Mouse (Mus musculus) right cerebral cortex, adult 18-20 months (tissue): ENCODE data around the gene Trim12c.
"Not testable (repeated sequence)": the region's sequence is repeated elsewhere in the genome, so short reads cannot be mapped to it uniquely, and the experiment has no call there.

Experiments
- DNase-seq: peaks from one replicate; pipeline ENCODE4 v3.0.0; 2022; ENCODE audit warnings: mixed read lengths

Gene Trim12c

DNA sequence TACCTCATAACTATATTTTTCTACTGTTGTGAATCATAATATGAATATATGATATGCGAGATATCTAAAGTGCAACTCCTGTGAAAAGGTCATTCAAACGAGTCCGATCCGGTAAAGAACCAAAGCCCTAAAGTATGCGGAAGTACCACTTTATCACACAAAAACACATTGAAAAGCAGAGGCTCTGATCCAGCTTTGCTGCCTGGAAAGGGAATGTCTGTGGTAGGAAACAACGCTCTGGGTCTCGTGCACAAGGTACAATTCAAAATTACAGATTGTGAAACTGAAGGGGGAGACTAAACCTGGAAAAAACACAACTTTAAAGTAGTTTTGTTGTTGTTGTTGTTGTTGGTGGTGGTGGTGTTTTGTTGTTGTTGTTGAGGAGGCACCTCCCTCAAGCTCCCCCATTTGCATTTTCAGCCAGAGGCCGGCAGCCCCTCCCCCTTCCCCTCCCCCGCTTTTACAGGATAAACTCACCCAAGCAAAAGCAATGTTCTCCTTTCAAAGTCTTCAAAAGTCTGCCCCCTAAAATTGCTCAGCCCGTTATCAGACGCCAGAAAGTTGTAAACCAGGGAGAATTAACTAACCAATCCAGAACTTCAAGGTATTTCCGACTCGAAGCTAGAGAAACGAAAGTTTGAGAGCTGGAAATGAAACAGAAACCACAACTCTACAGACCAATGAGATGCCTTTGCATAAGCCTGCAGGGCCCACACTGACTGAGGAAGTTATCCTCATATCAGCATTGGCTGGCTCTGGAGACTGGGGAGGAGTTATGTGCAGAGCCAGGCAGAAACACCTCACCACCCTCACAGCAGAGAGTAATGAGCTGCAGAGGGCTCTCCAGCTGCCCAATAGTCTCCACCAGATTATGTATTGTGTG, at the start of gene Trim12c:
Trim12c (minus strand) TSS at position 646 of the 883 bp plus-strand sequence.
- DNase-seq, result peak; percentile 4

- DNase-seq, result no peak
These were observed 48.0 kb upstream of the Trim12c start for GRCm38 (mm10) chr7:104401140-104401539.

DNA sequence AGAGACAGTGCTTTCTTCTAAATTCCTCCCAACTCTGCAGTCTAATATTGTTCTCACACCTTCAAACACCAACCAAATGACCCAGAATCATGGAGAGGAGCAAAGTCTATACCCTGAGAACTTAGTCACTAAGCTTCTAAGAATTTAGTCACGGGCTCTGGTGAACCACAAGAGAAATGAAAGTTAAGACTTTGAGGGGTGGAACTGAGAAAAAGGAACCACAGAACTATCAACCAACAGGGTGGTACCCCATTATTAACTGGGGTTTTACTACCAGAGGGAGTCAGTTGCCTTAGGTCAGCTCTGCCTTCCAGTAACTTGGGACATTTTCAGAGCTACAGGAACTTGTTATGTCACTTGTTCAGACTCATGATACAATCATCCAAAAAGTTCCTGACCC, 47.5 kb upstream of the Trim12c start, which contains the start of gene Trim30c:
Trim30c (minus strand) TSS at position 140 of the 400 bp plus-strand sequence.
- DNase-seq, result no peak

DNA sequence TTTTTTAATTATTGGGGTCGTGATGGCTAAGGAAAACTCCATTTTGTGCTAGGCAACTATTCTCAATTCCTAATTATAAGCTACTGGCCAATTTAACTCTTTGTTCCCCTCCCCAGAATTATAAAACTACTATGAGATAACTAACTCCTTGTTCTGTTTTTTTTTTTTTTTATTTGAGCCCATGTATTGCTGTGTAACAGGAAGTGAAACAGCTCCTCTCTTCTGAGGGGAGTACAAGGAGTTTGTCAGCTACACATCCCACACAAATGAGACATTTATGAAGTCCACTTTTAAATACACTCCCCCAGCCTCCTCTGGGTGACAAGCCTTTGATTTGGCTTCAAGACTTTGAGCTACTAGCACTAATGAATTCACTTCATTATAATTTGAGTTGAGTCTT, 45.3 kb upstream of the Trim12c start:
- DNase-seq, result no peak

DNA sequence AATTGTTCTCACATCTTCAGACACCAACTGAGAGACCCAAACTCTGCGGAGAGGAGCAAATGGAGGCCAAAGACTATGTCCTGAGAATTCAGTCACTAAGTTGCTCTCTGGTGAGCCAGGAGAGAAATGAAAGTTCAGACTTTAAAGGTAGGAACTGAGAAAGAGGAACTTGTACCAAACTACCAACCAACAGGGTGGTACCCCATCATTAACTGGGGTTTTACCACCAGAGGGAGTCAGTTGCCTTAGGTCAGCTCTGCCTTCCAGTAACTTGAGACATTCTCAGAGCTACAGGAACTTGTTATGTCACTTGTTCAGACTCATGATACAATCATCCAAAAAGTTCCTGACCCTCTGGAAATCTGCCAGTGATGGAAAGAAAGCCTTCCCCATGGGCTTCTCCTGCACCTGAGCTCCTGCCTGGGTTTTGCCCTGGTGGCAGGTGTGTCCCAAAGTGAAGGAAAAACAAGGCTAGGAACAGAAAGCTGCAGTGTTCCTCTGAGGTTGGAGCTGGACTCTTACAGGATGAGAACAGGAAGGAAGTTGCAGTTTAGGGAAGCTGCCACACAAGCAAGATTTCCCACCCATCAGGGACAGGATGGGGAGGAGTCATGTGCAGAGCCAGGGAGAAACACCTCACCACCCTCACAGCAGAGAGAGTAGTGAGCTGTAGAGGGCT, 16.7 kb upstream of the Trim12c start, which contains the start of gene Trim30b:
Trim30b (minus strand) TSS at position 149 of the 679 bp plus-strand sequence.
- DNase-seq, result no peak

GRCm38 (mm10) chr7:104366339-104366738, 13.2 kb upstream of the Trim12c start:
- DNase-seq, result no peak

GRCm38 (mm10) chr7:104353600-104353967, 422 bp upstream of the Trim12c start:
- no peak for DNase-seq

DNA sequence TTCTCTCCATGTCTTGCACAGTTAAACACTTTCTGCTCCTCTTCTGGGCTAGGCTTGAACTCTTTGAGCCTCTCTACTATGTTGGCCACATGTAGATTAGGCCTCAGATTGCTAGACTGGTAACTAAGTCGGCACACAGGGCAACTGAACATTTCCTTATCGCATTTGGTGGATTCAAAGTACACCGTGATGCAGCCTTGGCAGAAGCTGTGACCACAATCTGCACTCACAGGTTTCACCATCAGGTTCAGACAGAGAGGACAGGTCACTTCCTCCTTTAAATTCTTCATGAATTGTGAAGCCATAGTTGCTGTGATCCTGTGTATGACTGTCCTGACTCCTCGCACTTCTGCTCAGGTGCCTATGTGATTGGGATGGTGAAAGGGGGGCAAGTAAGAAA, 5.1 kb downstream of the Trim12c start:
- not testable (repeated sequence) for DNase-seq

GRCm38 (mm10) chr7:104340744-104341143, 12.4 kb downstream of the Trim12c start:
- not testable (repeated sequence) for DNase-seq

DNA sequence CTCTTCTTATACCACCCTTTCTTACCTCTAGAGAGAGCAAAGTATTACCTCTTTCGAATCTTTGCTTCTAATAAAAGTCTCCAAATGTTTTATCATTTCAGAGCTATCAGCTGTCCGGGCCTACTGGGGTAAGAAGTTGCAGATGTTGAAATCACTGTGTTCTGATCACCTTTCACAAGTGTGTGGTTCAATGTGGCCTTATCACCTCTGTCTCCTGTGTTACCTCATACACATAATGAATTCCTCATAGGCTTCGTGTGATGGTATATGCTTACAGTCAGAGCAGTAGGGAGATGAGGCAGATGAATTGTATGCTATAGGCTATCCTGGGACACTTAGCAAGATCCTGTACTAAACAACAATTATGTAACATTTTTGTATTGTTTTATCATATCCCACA, 17.6 kb downstream of the Trim12c start:
- not testable (repeated sequence) for DNase-seq

DNA sequence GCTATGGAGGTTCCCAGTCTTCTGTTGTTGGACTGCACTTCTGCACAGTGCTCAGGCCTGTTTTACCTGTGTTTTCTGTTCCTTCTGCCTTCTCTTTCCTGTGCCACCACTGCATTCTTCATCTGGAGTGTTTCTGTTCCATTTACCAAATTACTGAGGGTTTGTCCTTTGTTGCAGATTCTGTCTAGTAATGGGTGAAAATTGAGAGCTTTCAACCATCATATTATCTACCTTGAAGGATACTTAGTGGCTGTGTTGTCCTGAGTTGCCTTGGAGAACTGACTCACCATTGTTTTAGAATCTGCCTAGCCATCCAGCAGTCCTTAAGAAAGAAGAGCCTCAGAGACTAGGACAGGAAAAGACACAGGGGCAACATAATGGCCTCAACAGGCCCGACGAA, 24.0 kb downstream of the Trim12c start, which contains the start of gene Trim34b:
Trim34b (plus strand) TSS at position 301 of the 400 bp plus-strand sequence.
- not testable (repeated sequence) for DNase-seq

- no peak for DNase-seq
These were observed 31.1 kb downstream of the Trim12c start for GRCm38 (mm10) chr7:104322028-104322427.

DNA sequence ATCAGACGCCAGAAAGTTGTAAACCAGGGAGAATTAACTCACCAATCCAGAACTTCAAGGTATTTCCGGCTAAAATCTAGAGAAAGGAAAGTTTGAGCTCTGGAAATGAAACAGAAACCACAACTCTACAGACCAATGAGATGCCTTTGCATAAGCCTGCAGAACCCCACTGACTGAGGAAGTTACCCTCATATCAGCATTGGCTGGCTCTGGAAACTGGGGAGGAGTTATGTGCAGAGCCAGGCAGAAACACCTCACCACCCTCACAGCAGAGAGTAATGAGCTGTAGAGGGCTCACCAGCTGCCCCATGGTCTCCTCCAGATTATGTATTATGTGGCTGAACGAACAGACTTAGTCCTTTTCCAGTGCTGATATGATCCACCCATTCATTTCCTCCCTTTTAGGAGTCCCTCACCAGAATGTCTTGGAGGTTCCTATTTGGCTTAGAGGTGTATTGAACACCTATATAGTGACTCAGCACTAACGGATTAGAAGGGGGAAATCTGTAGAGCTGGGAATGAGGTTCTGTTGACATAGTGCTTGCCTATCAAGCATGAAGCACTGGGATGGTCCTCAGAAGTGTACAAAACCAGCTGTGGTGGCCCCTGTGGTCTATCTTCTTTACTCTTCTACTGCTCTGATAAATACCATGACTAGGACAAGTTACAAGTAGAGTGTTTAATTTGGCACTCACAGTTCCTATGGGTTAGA, 37.6 kb downstream of the Trim12c start, which contains the start of gene Trim12a:
Trim12a (minus strand) TSS at position 98 of the 712 bp plus-strand sequence.
- DNase-seq, result not testable (repeated sequence)

DNA sequence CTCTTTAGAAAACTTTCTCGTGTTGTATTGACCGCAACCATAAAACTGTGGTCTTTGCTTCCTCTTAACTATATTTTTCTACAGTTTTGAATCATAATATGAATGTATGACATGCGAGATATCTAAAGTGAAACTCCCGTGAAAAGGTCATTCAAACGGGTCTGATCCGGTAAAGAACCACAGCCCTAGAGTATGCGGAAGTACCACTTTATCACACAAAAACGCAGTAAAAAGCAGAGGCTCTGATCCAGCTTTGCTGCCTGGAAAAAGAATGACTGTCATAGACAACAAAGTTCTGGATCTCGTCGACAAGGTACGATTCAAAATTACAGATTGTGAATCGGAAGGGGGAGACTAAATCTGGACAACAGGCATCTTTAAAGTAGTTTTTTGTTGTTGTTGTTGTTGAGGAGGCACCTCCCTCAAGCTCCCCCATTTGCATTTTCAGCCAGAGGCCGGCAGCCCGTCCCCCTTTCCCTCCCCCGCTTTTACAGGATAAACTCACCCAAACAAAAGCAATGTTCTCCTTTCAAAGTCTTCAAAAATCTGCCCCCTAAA, 38.3 kb downstream of the Trim12c start:
- no peak for DNase-seq

GRCm38 (mm10) chr7:104291638-104292400, 61.3 kb downstream of the Trim12c start:
- DNase-seq, result no peak

DNA sequence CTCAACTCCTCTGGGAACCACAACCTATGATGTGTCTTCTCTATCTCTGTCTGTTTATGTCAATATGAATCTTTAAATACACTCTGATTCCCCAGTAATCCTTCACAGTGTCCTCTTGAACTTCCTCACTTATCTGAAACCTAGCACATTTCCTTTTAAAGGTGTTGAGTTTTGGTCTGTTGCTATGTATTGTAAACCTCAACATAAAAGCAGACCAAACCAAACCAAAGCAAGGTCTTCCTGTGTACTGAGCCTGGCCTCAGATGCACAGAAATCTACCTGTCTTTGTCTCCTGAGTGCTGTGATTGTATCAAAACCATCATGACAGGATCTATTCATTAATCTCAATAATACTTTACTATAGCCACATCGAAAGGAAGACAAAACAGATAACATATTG, 62.5 kb downstream of the Trim12c start:
- DNase-seq, result no peak
